Mouse (Mus musculus): ENCODE results near the gene Lats2.

DNA sequence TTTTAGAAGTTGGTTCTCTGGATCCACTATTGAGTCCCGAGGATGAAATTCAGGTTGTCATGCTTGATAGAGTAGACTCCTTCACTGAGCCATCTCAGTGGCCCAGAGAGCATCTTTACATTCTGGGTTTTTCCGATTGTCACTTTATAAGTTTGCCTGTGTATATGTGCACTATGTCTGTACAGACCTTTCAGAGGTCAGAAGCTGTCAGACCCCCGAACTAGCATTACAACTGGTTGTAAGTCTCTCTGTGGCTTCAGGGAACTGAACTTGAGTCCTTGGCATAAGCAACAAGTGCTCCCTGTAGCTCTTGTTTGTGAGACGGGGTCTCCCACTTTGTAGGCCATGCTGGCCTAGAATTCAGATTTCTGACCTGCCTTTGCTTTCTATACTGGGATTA is 45.5 kb upstream of the Lats2 start:
- TF ChIP-seq CTCF (IDR thresholded peaks at IDR 0.05; ENCODE audit: borderline replicate concordance, insufficient read depth, low read length), result no peak
- no peak for TF ChIP-seq POLR2A (IDR thresholded peaks at IDR 0.05; ENCODE audit: low read depth, low read length)

Data from embryonic fibroblast, embryonic 13.5 days (primary cell).